Comparison of ENCODE assay signal across 11 mouse cellular contexts in the genomic region with DNA sequence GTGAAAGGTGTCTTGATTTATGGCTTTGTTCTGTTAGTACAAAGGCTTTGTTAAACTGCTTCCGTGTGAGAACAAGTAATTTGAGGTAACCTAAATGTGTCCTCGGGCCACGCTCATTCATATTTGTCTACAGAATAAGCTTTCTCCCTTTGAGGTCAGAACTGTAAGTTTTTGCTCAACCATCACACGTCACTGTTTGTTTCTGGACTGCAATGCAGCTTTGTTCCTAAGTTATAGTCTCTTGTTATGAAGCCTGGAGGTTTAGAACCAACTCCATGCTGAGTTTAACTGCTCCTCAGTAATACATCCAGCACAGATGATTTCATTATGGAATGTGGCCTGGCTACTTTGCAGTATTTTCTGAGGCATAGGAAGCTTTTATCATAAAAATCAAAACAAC.
A peak's percentile ranks its signal among the peaks of the same experiment; 100 is the strongest.
DNase-seq lines count a peak whose midpoint lies in the region; ATAC-seq and TF ChIP-seq lines count a peak whose summit lies in the region.
"Had no signal": no experiment of that assay in that cellular context is flagged by ENCODE, and none has a peak within 500 bp of the region (broad histone marks: within the 10 kb centered on the region; RNA-seq: fewer than 3 reads in every experiment).

No protein-coding gene starts in this region.

- H3K27ac ChIP-seq in kidney, embryonic 16.5 days (ENCODE audit: low read length): peak overlapping the region; percentile 88; the same call in 1 of the 2 replicates
- H3K27ac ChIP-seq in ES-Bruce4 (ENCODE audit: insufficient read depth, low read length): peak overlapping the region; percentile 76
- peak overlapping the region; percentile 65; the same call in 1 of the 2 replicates for H3K27ac ChIP-seq in limb, embryonic 11.5 days (replicated peaks; ENCODE audit: low read depth, low read length)

- no peak for TF ChIP-seq EP300 in ES-Bruce4 (IDR thresholded peaks at IDR 0.05; ENCODE audit: insufficient read depth, low read depth, low read length)

- H3K9ac ChIP-seq in kidney, embryonic 16.5 days (replicated peaks; ENCODE audit: low read length): no peak overlapping the region
- H3K9ac ChIP-seq in ES-Bruce4 (ENCODE audit: low read depth, poor library complexity, severe bottlenecking): no peak overlapping the region
- H3K9ac ChIP-seq in limb, embryonic 11.5 days (ENCODE audit: low read length): no peak overlapping the region

- H3K9me3 ChIP-seq in kidney, embryonic 16.5 days (ENCODE audit: low read length): no peaks in the 10 kb centered on the region
- no peaks in the 10 kb centered on the region for H3K9me3 ChIP-seq in ES-Bruce4 (replicated peaks; ENCODE audit: control insufficient read depth, insufficient read depth, low read length, poor library complexity, severe bottlenecking)
- H3K9me3 ChIP-seq in limb, embryonic 11.5 days (ENCODE audit: control insufficient read depth, low read length): no peaks in the 10 kb centered on the region
- H3K9me3 ChIP-seq: G1E had no signal

- no peak overlapping the region for H3K4me2 ChIP-seq in kidney, embryonic 16.5 days (replicated peaks; ENCODE audit: low read depth, low read length)
- H3K4me2 ChIP-seq in limb, embryonic 11.5 days (ENCODE audit: low read depth, severe bottlenecking): no peak overlapping the region

- H3K4me1 ChIP-seq in kidney, embryonic 16.5 days (ENCODE audit: insufficient read depth, low read length): peaks cover 54% of the 10 kb centered on the region
- H3K4me1 ChIP-seq in ES-Bruce4 (ENCODE audit: control insufficient read depth, insufficient read depth, low read length): peaks cover 16% of the 10 kb centered on the region
- peaks cover 45% of the 10 kb centered on the region for H3K4me1 ChIP-seq in limb, embryonic 11.5 days (ENCODE audit: control insufficient read depth, insufficient read depth, low read length)

- H3K36me3 ChIP-seq in kidney, embryonic 16.5 days (ENCODE audit: insufficient read depth, low read length): no peaks in the 10 kb centered on the region
- no peaks in the 10 kb centered on the region for H3K36me3 ChIP-seq in ES-Bruce4 (ENCODE audit: control insufficient read depth, insufficient read depth, low read length, poor library complexity, severe bottlenecking)
- no peaks in the 10 kb centered on the region for H3K36me3 ChIP-seq in limb, embryonic 11.5 days (ENCODE audit: control insufficient read depth, insufficient read depth, low read length)
- H3K36me3 ChIP-seq: G1E had no signal

- TF ChIP-seq POLR2A in ES-Bruce4 (IDR thresholded peaks at IDR 0.05; ENCODE audit: insufficient read depth, low read length): no peak

- no peak overlapping the region for H3K4me3 ChIP-seq in kidney, embryonic 16.5 days (ENCODE audit: low read length)
- H3K4me3 ChIP-seq in ES-Bruce4 (ENCODE audit: low read depth, low read length): no peak overlapping the region
- no peak overlapping the region for H3K4me3 ChIP-seq in limb, embryonic 11.5 days (ENCODE audit: low read depth, low read length)

- WGBS in kidney, embryonic 16.5 days: 46% methylated on average over 4 of the region's 4 CpGs
- WGBS in limb, embryonic 11.5 days: 23% methylated on average over 4 of the region's 4 CpGs

- no peaks in the 10 kb centered on the region for H3K27me3 ChIP-seq in kidney, embryonic 16.5 days (ENCODE audit: insufficient read depth, low read length)
- no peaks in the 10 kb centered on the region for H3K27me3 ChIP-seq in ES-Bruce4 (ENCODE audit: control insufficient read depth, insufficient read depth, low read length, poor library complexity, severe bottlenecking)
- H3K27me3 ChIP-seq in limb, embryonic 11.5 days (ENCODE audit: control insufficient read depth, insufficient read depth, low read length): no peaks in the 10 kb centered on the region

- DNase-seq in heart, adult 11 months: peak; percentile 57
- DNase-seq in heart, adult 8-10 months (ENCODE audit: low spot score): no peak
- no peak for DNase-seq in kidney, adult 8-10 months
- DNase-seq in limb, embryonic 11.5 days (ENCODE audit: low spot score): no peak
- no peak for DNase-seq in urinary bladder, postnatal 14 days (ENCODE audit: low spot score)
- no peak for DNase-seq in spleen, adult 18-20 months
- DNase-seq: liver had no signal

- no peak for TF ChIP-seq CTCF in ES-Bruce4 (IDR thresholded peaks at IDR 0.05; ENCODE audit: low read depth, low read length)

- ATAC-seq in kidney, embryonic 16.5 days (ENCODE audit: low FRiP score, low TSS enrichment): no peak
- ATAC-seq in limb, embryonic 11.5 days (ENCODE audit: insufficient number of reproducible peaks, low FRiP score, low TSS enrichment, low read depth): no peak
- ATAC-seq: intestine, postnatal 0 days had no signal
